Mouse (Mus musculus) lung, embryonic 15.5 days (tissue): ENCODE measurements around the gene Kcnt1. TPM values are rescaled to one million over a fixed set of nuclear protein-coding genes. Genes with fewer than 3 reads are reported as not detected.

Experiments
- ATAC-seq: fragments of 200-750 bp; cut with Nextera tagmentation; 2 replicates; pipeline ENCODE4 v1.8.0; 2017; ENCODE audit warnings: moderate number of reproducible peaks, borderline replicate concordance; ENCODE audit not compliant: low FRiP score, low TSS enrichment; ENCODE audit errors: extremely low read depth
- H3K27ac ChIP-seq: fragments of 300-500 bp; sonication (generic); 2 replicates; pipeline ENCODE4 v1.5.1; 2015; ENCODE audit warnings: moderate library complexity, mild to moderate bottlenecking, inconsistent platforms
- H3K27me3 ChIP-seq: fragments of 300-500 bp; sonication (generic); 2 replicates; pipeline ENCODE4 v1.6.1; 2015; ENCODE audit warnings: inconsistent platforms
- H3K36me3 ChIP-seq: fragments of 300-500 bp; sonication (generic); 2 replicates; pipeline ENCODE4 v1.6.1; 2015; ENCODE audit warnings: inconsistent platforms
- H3K4me1 ChIP-seq: fragments of 300-500 bp; sonication (generic); 2 replicates; pipeline ENCODE4 v1.6.1; 2015; ENCODE audit warnings: inconsistent platforms
- H3K4me2 ChIP-seq: fragments of 300-500 bp; sonication (generic); 2 replicates; pipeline ENCODE4 v1.6.1; 2015; ENCODE audit warnings: inconsistent platforms, mild to moderate bottlenecking, moderate library complexity
- H3K4me3 ChIP-seq: fragments of 300-500 bp; sonication (generic); 2 replicates; pipeline ENCODE4 v1.5.1; 2015; ENCODE audit warnings: mild to moderate bottlenecking, inconsistent platforms
- H3K9ac ChIP-seq: fragments of 300-500 bp; sonication (generic); 2 replicates; pipeline ENCODE4 v1.6.1; 2015; ENCODE audit warnings: inconsistent platforms
- H3K9me3 ChIP-seq: fragments of 300-500 bp; sonication (generic); 2 replicates; pipeline ENCODE4 v1.6.1; 2016; ENCODE audit warnings: inconsistent platforms
- WGBS: fragments of 180-500 bp; shearing (Covaris S2); methylation state at CpG from one replicate; pipeline ENCODE4 v1.1.7; 2015; 5-methylcytosine and 5-hydroxymethylcytosine counted together
- polyA plus RNA-seq: library from polyadenylated mRNA; unstranded; fragments of >200 nt; fragmentation: Nextera tagmentation; extraction: Ambion mirVana; gene quantifications from 2 replicates; pipeline ENCODE4 v1.2.1, GENCODE M21; 2015

Kcnt1 gene
- polyA plus RNA-seq, 1 experiment from 2014 or later = 0.22 TPM

DNA sequence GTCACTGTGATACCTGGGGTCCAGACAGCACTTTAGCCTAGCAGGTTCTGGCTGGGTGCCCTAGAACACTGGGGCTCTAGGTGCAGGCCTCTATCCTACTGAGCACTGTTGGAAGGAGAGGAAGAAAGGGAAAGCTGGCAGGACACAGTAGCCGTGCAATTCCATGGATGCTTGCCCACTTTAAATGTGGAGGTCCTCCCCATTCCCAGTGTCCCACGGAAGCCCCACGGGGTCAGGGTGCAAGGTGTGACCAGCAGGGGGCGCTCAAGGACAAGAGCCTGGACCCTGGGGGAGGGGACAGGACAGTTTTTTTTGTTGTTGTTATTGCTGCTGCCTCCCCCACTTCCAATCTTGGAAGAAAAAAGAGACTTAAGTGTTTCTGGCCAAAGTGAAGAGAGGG is 13.2 kb upstream of the Kcnt1 start:
- no peak overlapping the region for H3K27ac ChIP-seq
- 15% methylated on average over 4 of the region's 4 CpGs for WGBS
- H3K9me3 ChIP-seq = no peaks in the 10 kb centered on the region
- peaks cover 5% of the 10 kb centered on the region; the same call in 1 of the 2 replicates for H3K4me1 ChIP-seq
- no peaks in the 10 kb centered on the region for H3K36me3 ChIP-seq
- H3K9ac ChIP-seq = no peak overlapping the region
- no peaks in the 10 kb centered on the region for H3K27me3 ChIP-seq
- no peak overlapping the region for H3K4me2 ChIP-seq
- no peak for ATAC-seq
- H3K4me3 ChIP-seq = no peak overlapping the region

GRCm38 (mm10) chr2:25852626-25853025 is 10.9 kb upstream of the Kcnt1 start:
- H3K36me3 ChIP-seq = no peaks in the 10 kb centered on the region
- H3K4me1 ChIP-seq = peaks cover 5% of the 10 kb centered on the region; the same call in 1 of the 2 replicates
- H3K9ac ChIP-seq = no peak overlapping the region
- H3K27me3 ChIP-seq = no peaks in the 10 kb centered on the region
- 15% methylated on average over 3 of the region's 3 CpGs for WGBS
- H3K4me2 ChIP-seq = no peak overlapping the region
- peak; percentile 53; the same call in 1 of the 2 replicates for ATAC-seq
- no peaks in the 10 kb centered on the region for H3K9me3 ChIP-seq
- no peak overlapping the region for H3K4me3 ChIP-seq
- no peak overlapping the region for H3K27ac ChIP-seq

DNA sequence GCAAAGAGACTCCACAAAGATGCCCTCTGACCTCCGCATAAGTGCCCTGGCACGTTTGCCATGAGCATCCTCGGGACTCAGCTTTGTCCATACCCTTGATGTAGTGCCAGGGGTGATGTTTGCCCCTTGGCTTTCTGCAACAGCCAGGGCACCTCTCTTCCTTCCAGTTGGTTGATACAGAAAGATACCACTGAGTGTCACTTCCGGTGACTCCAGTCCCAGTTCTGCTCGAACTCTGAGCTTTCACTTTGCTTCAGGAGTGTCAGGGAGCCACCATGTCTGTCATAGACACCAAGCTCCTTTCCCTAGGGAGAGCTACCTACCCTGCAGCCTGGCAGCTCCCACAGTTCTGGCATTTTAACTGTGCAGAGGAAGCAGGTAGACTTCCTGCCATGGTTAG is 9.5 kb upstream of the Kcnt1 start:
- no peaks in the 10 kb centered on the region for H3K27me3 ChIP-seq
- no peak for ATAC-seq
- H3K4me3 ChIP-seq = no peak overlapping the region
- no peaks in the 10 kb centered on the region for H3K9me3 ChIP-seq
- H3K4me2 ChIP-seq = no peak overlapping the region
- 64% methylated on average over 5 of the region's 5 CpGs for WGBS
- no peak overlapping the region for H3K27ac ChIP-seq
- peaks cover 5% of the 10 kb centered on the region; the same call in 1 of the 2 replicates for H3K4me1 ChIP-seq
- H3K9ac ChIP-seq = no peak overlapping the region
- no peaks in the 10 kb centered on the region for H3K36me3 ChIP-seq

DNA sequence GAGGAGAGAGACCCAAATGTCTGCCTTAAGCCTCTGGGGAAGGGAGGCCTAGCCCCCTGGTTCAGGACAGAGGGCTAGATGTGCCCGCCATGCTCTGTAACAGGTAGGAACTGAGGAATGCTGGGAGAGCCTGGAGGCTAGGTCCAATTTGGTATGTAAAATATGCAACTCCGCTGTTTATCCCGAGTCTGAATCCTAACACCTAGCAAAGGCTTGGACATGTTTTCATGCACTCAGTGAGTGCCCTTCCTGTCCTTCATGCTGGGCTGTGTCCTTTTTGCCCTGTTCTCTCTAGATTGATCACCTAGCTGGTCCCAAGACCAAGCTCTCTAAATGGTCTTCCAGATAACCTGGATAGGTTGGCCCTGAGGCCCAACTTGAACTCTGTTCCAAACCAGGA is 3.6 kb upstream of the Kcnt1 start:
- no peaks in the 10 kb centered on the region for H3K36me3 ChIP-seq
- no peak overlapping the region for H3K4me3 ChIP-seq
- H3K27ac ChIP-seq = no peak overlapping the region
- H3K9me3 ChIP-seq = no peaks in the 10 kb centered on the region
- no peak overlapping the region for H3K9ac ChIP-seq
- H3K4me1 ChIP-seq = peaks cover 16% of the 10 kb centered on the region
- 68% methylated on average over 3 of the region's 3 CpGs for WGBS
- peaks cover 23% of the 10 kb centered on the region for H3K27me3 ChIP-seq
- no peak for ATAC-seq
- no peak overlapping the region for H3K4me2 ChIP-seq

- Histone ChIP-seq H3K4me1 (peaks cover 16% of the 10 kb centered on the region), H3K4me3 (no peak overlapping the region), H3K4me2 (no peak overlapping the region), H3K27me3 (peaks cover 29% of the 10 kb centered on the region), H3K9me3 (no peaks in the 10 kb centered on the region), H3K36me3 (no peaks in the 10 kb centered on the region), H3K27ac (no peak overlapping the region), H3K9ac (no peak overlapping the region)
- WGBS = 47% methylated on average over 2 of the region's 2 CpGs
- ATAC-seq = no peak
These were observed 1.5 kb upstream of the Kcnt1 start for GRCm38 (mm10) chr2:25862038-25862437.

DNA sequence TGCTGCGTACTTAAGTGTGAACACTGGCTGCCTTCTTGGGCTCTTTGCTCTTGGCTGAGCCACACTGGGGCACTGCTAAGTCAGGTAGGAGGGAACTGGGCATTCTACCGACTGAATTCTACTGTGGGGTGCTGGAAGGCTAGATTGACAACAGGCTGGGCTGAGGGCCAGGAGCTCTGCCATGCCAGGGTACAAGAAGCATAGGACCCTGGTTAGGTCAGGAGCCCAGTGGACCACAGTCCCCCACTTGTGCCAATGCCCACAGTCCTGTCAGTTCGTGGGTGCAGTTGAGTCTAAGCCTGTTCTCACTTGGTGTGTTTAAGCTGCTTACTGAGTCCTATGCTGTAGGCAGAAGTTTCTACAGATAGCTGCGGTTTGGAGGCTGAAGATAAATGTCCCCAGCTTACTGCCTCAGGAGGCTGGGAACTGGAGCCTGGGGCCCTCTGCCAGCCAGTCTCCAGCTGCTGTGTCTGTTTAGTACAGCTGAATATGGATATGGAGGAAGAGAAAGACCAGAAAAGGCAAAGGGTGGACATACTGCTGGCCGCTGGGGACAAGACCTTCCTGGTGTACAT is 751 bp upstream of the Kcnt1 start:
- ATAC-seq = no peak
- H3K27ac ChIP-seq = no peak overlapping the region
- H3K4me3 ChIP-seq = no peak overlapping the region
- no peaks in the 10 kb centered on the region for H3K9me3 ChIP-seq
- H3K9ac ChIP-seq = no peak overlapping the region
- no peaks in the 10 kb centered on the region for H3K36me3 ChIP-seq
- H3K27me3 ChIP-seq = peaks cover 29% of the 10 kb centered on the region
- peak overlapping the region; percentile 95 for H3K4me2 ChIP-seq
- 53% methylated on average over 5 of the region's 5 CpGs for WGBS
- peaks cover 16% of the 10 kb centered on the region for H3K4me1 ChIP-seq

DNA sequence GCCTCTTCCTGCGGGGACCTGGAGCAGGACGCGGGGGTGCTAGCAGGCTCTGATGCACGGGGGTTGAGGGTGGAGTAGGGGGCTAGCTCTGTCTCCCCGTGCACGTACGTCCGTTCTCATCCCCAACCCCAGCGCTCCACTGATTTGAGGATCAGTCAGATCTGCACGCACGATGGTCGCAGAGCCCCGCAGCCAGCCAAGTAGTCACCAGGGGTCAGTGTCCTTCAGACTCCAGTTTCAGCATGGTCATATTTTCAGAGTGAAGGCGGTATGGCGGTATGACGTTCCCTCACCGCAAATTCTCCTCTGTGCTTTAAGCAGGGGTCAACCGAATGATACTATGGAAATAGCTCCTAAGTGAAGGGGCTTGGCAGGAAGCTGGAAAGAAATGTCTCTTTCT is 696 bp downstream of the Kcnt1 start:
- WGBS = 6% methylated on average over 18 of the region's 18 CpGs
- H3K27me3 ChIP-seq = peaks cover 29% of the 10 kb centered on the region
- peak overlapping the region; percentile 44 for H3K4me3 ChIP-seq
- H3K9me3 ChIP-seq = no peaks in the 10 kb centered on the region
- peak overlapping the region; percentile 95 for H3K4me2 ChIP-seq
- H3K4me1 ChIP-seq = peaks cover 16% of the 10 kb centered on the region
- H3K27ac ChIP-seq = no peak overlapping the region
- no peak overlapping the region for H3K9ac ChIP-seq
- ATAC-seq = no peak
- no peaks in the 10 kb centered on the region for H3K36me3 ChIP-seq

DNA sequence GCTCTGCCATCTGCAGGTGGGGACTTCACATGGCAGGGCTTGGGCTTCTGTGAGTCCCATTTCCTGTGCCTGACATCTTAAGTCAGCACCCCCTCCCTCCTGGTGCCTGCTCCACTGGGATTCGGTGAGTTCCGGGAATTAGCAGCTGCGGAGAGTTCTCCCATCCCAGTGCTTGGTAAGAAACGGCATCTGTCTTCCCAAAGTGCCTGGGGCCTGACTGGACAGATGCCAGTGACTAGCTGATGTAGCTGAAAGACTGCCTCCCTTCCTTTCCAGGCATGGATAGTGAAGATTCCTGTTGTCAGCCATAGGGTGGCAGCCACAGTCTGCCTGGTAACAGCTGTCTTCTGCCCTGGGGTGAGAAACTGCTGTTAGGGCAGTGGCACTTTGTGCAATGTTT is 1.9 kb downstream of the Kcnt1 start:
- no peak overlapping the region for H3K9ac ChIP-seq
- ATAC-seq = no peak
- H3K4me2 ChIP-seq = no peak overlapping the region
- H3K27ac ChIP-seq = no peak overlapping the region
- peaks cover 29% of the 10 kb centered on the region for H3K27me3 ChIP-seq
- H3K4me3 ChIP-seq = no peak overlapping the region
- H3K9me3 ChIP-seq = no peaks in the 10 kb centered on the region
- H3K4me1 ChIP-seq = peaks cover 16% of the 10 kb centered on the region
- no peaks in the 10 kb centered on the region for H3K36me3 ChIP-seq
- 13% methylated on average over 4 of the region's 4 CpGs for WGBS

DNA sequence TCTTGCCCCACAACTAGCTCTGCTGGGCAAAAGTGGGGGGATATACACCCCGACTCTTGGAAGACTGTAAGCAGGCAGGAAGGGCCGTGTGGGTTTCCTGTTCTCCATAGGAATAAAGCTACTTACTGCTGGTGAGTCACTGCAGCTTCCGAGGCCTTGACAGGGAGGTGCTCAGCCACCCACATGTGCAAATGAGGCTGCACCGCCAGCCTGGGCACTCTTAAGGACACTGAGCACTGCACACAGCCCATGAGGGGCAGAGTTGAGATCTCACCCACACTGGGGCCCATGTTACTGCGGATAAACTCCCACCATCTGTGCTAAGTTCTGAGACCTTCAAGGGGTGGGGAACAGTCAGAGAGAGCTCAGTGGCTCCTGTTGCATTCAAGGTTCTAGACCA is 3.1 kb downstream of the Kcnt1 start:
- Histone ChIP-seq H3K9ac (no peak overlapping the region), H3K4me1 (peaks cover 16% of the 10 kb centered on the region), H3K4me3 (no peak overlapping the region), H3K27me3 (peaks cover 29% of the 10 kb centered on the region), H3K36me3 (no peaks in the 10 kb centered on the region), H3K4me2 (no peak overlapping the region), H3K9me3 (no peaks in the 10 kb centered on the region), H3K27ac (no peak overlapping the region)
- WGBS = 48% methylated on average over 5 of the region's 5 CpGs
- no peak for ATAC-seq

GRCm38 (mm10) chr2:25877250-25877735 is 13.8 kb downstream of the Kcnt1 start:
- Histone ChIP-seq H3K27me3 (peaks cover 43% of the 10 kb centered on the region), H3K9ac (no peak overlapping the region), H3K27ac (no peak overlapping the region), H3K36me3 (no peaks in the 10 kb centered on the region), H3K9me3 (no peaks in the 10 kb centered on the region), H3K4me1 (no peaks in the 10 kb centered on the region), H3K4me2 (peak overlapping the region; percentile 51), H3K4me3 (no peak overlapping the region)
- WGBS = 24% methylated on average over 7 of the region's 7 CpGs
- ATAC-seq = no peak

GRCm38 (mm10) chr2:25877736-25878268 is 14.3 kb downstream of the Kcnt1 start:
- ATAC-seq = no peak
- H3K27ac ChIP-seq = no peak overlapping the region
- no peaks in the 10 kb centered on the region for H3K4me1 ChIP-seq
- peaks cover 43% of the 10 kb centered on the region for H3K27me3 ChIP-seq
- H3K36me3 ChIP-seq = no peaks in the 10 kb centered on the region
- peak overlapping the region; percentile 17; the same call in 1 of the 2 replicates for H3K4me3 ChIP-seq
- H3K9ac ChIP-seq = no peak overlapping the region
- H3K4me2 ChIP-seq = peak overlapping the region; percentile 51
- H3K9me3 ChIP-seq = no peaks in the 10 kb centered on the region
- WGBS = 3% methylated on average over 49 of the region's 49 CpGs

DNA sequence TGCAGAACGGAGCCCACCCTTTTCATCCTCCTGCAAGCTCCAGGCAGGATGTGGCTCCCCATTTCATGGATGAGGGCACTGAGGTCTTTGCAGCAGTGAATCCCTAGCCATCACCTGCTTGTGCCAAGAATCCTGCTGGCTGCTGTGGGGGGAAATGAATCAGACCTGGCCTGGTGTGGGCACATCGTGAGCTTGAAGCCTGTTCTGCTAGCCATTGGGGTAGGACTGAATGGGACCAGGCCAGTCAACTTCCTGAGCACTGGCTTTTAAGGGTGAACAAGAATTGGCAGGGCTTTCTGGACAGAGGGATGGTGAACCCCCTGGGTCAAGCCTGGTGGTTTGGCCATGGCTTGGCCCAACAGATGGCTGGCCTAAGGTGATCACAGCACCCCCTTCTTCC is 15.0 kb downstream of the Kcnt1 start:
- Histone ChIP-seq H3K27me3 (peaks cover 43% of the 10 kb centered on the region), H3K4me2 (no peak overlapping the region), H3K4me3 (no peak overlapping the region), H3K9me3 (no peaks in the 10 kb centered on the region), H3K36me3 (no peaks in the 10 kb centered on the region), H3K9ac (no peak overlapping the region), H3K27ac (no peak overlapping the region), H3K4me1 (no peaks in the 10 kb centered on the region)
- no peak for ATAC-seq
- WGBS = 71% methylated on average over 2 of the region's 2 CpGs
